Mouse (Mus musculus): ENCODE results near the gene Calm2.

Calm2 gene

GRCm38 (mm10) chr17:87446767-87447611 is at the start of gene Calm2:
Gene Calm2, minus strand, starts transcription at chr17:87446935.
- peak; percentile 96 to 98 for DNase-seq (ENCODE audit: low spot score in 2 of 2)

- DNase-seq (ENCODE audit: low spot score in 2 of 2), result no peak
Observed at GRCm38 (mm10) chr17:87495504-87495903, 48.8 kb upstream of the Calm2 start.

GRCm38 (mm10) chr17:87494310-87494709 is 47.6 kb upstream of the Calm2 start:
- no peak for DNase-seq (ENCODE audit: low spot score in 2 of 2)

GRCm38 (mm10) chr17:87492286-87492685 is 45.6 kb upstream of the Calm2 start:
- no peak for DNase-seq (ENCODE audit: low spot score in 2 of 2)

- DNase-seq (ENCODE audit: low spot score in 2 of 2), result no peak
Observed at GRCm38 (mm10) chr17:87490295-87490694, 43.6 kb upstream of the Calm2 start.

- DNase-seq (ENCODE audit: low spot score in 2 of 2), result no peak
Observed at GRCm38 (mm10) chr17:87485751-87486150, 39.0 kb upstream of the Calm2 start.

GRCm38 (mm10) chr17:87482867-87483266 is 36.1 kb upstream of the Calm2 start:
- DNase-seq (ENCODE audit: low spot score in 2 of 2), result no peak

- no peak for DNase-seq (ENCODE audit: low spot score in 2 of 2)
Observed at GRCm38 (mm10) chr17:87478569-87478968, 31.8 kb upstream of the Calm2 start.

GRCm38 (mm10) chr17:87477611-87478010 is 30.9 kb upstream of the Calm2 start:
- no peak for DNase-seq (ENCODE audit: low spot score in 2 of 2)

GRCm38 (mm10) chr17:87475356-87475755 is 28.6 kb upstream of the Calm2 start:
- DNase-seq (ENCODE audit: low spot score in 2 of 2), result no peak

- no peak for DNase-seq (ENCODE audit: low spot score in 2 of 2)
Observed at GRCm38 (mm10) chr17:87474501-87474795, 27.7 kb upstream of the Calm2 start.

GRCm38 (mm10) chr17:87473736-87474500 is 27.2 kb upstream of the Calm2 start:
- DNase-seq (ENCODE audit: low spot score in 2 of 2), result peak; percentile 40 to 43

- DNase-seq (ENCODE audit: low spot score in 2 of 2), result no peak
Observed at GRCm38 (mm10) chr17:87473441-87473735, 26.7 kb upstream of the Calm2 start.

- DNase-seq (ENCODE audit: low spot score in 2 of 2), result no peak
Observed at GRCm38 (mm10) chr17:87472879-87473278, 26.1 kb upstream of the Calm2 start.

GRCm38 (mm10) chr17:87471661-87472060 is 24.9 kb upstream of the Calm2 start:
- no peak for DNase-seq (ENCODE audit: low spot score in 2 of 2)

GRCm38 (mm10) chr17:87470797-87471196 is 24.1 kb upstream of the Calm2 start:
- no peak for DNase-seq (ENCODE audit: low spot score in 2 of 2)

GRCm38 (mm10) chr17:87470282-87470681 is 23.5 kb upstream of the Calm2 start:
- no peak for DNase-seq (ENCODE audit: low spot score in 2 of 2)

- DNase-seq (ENCODE audit: low spot score in 2 of 2), result no peak
Observed at GRCm38 (mm10) chr17:87469428-87469827, 22.7 kb upstream of the Calm2 start.

GRCm38 (mm10) chr17:87468616-87469015 is 21.9 kb upstream of the Calm2 start:
- DNase-seq (ENCODE audit: low spot score in 2 of 2), result no peak

- DNase-seq (ENCODE audit: low spot score in 2 of 2), result no peak
Observed at GRCm38 (mm10) chr17:87461499-87461896, 14.8 kb upstream of the Calm2 start.

- DNase-seq (ENCODE audit: low spot score in 2 of 2), result no peak
Observed at GRCm38 (mm10) chr17:87460669-87461498, 14.1 kb upstream of the Calm2 start.

All from frontal cortex, postnatal 14 days (tissue).